Mouse (Mus musculus) stomach, postnatal 0 days (tissue): ENCODE measurements around the gene Ptgis.

Experiments
- CTCF ChIP-seq: IDR thresholded peaks from 2 replicates; pipeline ENCODE4 v1.5.1; 2016; ENCODE audit warnings: antibody characterized with exemption, low read depth, mild to moderate bottlenecking, moderate library complexity
- EP300 ChIP-seq: optimal IDR thresholded peaks from 2 replicates; pipeline ENCODE3; 2016; ENCODE audit warnings: antibody characterized with exemption

DNA sequence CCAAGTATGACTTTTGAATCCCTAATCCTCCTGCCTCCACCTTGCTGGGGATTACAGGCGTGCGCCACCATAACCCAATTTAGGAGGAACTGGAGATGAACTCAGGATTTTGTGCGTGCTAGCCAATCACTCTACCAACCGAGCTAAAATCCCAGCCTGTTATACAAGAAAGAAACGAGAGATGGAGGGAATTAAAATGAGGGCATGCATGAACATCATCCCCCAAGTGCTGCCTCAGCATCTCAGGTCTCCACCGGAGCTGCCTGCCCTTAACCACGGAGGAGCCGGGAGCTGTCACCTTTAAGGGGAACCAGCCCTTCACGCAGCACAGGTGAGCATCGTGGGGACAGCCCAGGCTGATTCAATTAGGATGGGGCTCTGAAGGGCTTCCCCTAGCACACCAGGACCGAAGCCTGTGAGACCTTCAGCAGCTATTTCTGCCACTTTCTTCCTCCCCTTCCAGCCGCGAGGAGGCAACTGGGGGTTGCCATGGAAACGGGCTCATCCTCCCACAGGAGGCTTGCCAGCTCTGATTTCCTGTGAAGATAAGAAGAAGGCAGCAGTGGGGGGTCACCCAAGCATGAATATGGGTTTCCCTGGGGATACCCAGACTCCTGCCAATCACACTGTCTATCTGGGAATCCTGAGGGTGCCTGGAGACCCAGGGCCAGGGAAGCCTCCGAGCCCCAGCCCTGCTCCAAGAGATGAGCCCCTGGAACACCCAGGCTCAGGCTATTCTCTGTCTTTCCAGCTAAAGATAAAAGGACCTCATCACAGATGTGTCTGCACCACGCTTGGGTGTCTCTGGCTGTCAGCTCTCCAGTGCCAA is 38.7 kb downstream of the Ptgis start:
- TF ChIP-seq CTCF (no peak), EP300 (no peak)
